Mouse (Mus musculus) G1E (cell line): ENCODE measurements around the gene Mex3d.

ENCODE experiments used
- CTCF ChIP-seq: IDR thresholded peaks from 2 replicates; pipeline ENCODE4 v1.5.1; 2012; ENCODE audit warnings: low read depth, low read length, inconsistent platforms, mixed read lengths
- TAL1 ChIP-seq: conservative IDR thresholded peaks from 2 replicates; pipeline ENCODE4 v1.6.1; 2012; ENCODE audit warnings: low read depth, low read length, inconsistent platforms, mixed read lengths

- TF ChIP-seq CTCF (no peak), TAL1 (no peak)
Observed at GRCm38 (mm10) chr10:80367954-80368353, 19.5 kb downstream of the Mex3d start.
